Mouse (Mus musculus) forebrain, embryonic 14.5 days (tissue): Measurements from ENCODE around the gene Vmn2r33. TPM values are rescaled to one million over a fixed set of nuclear protein-coding genes. Genes with fewer than 3 reads are reported as not detected.
"Not testable (repeated sequence)": the region's sequence is repeated elsewhere in the genome, so short reads cannot be mapped to it uniquely, and the experiment has no call there.

Experiments used
- ATAC-seq: fragments of 200-750 bp; cut with Nextera tagmentation; 2 replicates; pipeline ENCODE4 v1.8.0; 2017; ENCODE audit warnings: mild to moderate bottlenecking, moderate library complexity
- DNase-seq: peaks from one replicate; pipeline ENCODE4 v3.0.0-alpha.2; 2015; ENCODE audit warnings: low spot score
- H3K27ac ChIP-seq: fragments of 300-500 bp; sonication (generic); 2 replicates; pipeline ENCODE4 v1.5.1; 2014; ENCODE audit warnings: low read depth, mild to moderate bottlenecking, control low read depth, low read length, moderate library complexity
- H3K27me3 ChIP-seq: fragments of 300-500 bp; sonication (generic); replicated peaks from 2 replicates; pipeline ENCODE4 v1.6.1; 2014; ENCODE audit warnings: low read length, control low read depth, mixed read lengths; ENCODE audit not compliant: control insufficient read depth, insufficient read depth
- H3K36me3 ChIP-seq: fragments of 300-500 bp; sonication (generic); 2 replicates; pipeline ENCODE4 v1.6.1; 2014; ENCODE audit warnings: low read length, control low read depth; ENCODE audit not compliant: control insufficient read depth, insufficient read depth
- H3K4me1 ChIP-seq: fragments of 300-500 bp; sonication (generic); 2 replicates; pipeline ENCODE4 v1.6.1; 2014; ENCODE audit warnings: antibody characterized with exemption, low read length, control low read depth; ENCODE audit not compliant: control insufficient read depth, insufficient read depth
- H3K4me2 ChIP-seq: fragments of 300-500 bp; sonication (generic); 2 replicates; pipeline ENCODE4 v1.6.1; 2014; ENCODE audit warnings: mild to moderate bottlenecking, control low read depth, low read length
- H3K4me3 ChIP-seq: fragments of 300-500 bp; sonication (generic); 2 replicates; pipeline ENCODE4 v1.5.1; 2014; ENCODE audit warnings: low read depth, low read length, control low read depth
- H3K9ac ChIP-seq: fragments of 300-500 bp; sonication (generic); 2 replicates; pipeline ENCODE4 v1.6.1; 2014; ENCODE audit warnings: mild to moderate bottlenecking, low read length, control low read depth, moderate library complexity
- H3K9me3 ChIP-seq: fragments of 300-500 bp; sonication (generic); replicated peaks from 2 replicates; pipeline ENCODE4 v1.6.1; 2016; ENCODE audit warnings: low read length, control low read depth, mixed read lengths; ENCODE audit not compliant: control insufficient read depth
- polyA plus RNA-seq: library from polyadenylated mRNA; unstranded; fragments of >200 nt; fragmentation: Nextera tagmentation; extraction: Ambion mirVana; gene quantifications from 2 replicates; pipeline ENCODE4 v1.2.1, GENCODE M21; 2014

Gene Vmn2r33
- not detected in 2 replicates for polyA plus RNA-seq

GRCm38 (mm10) chr7:7566686-7567085, at the start of gene Vmn2r33:
TSS of gene Vmn2r33 (minus strand) at chr7:7566786.
- H3K9ac ChIP-seq, result not testable (repeated sequence)

More at GRCm38 (mm10) chr7:7566686-7567085, at the start of gene Vmn2r33:
- H3K9me3 ChIP-seq, H3K4me1 ChIP-seq, H3K36me3 ChIP-seq, H3K27ac ChIP-seq, H3K4me2 ChIP-seq, H3K4me3 ChIP-seq, ATAC-seq, DNase-seq, H3K27me3 ChIP-seq: not testable (repeated sequence)

Other genes with a start within 250 kb of the Vmn2r33 start
- gene Vmn2r30, start 229.2 kb downstream of the Vmn2r33 start, polyA plus RNA-seq, result not detected in 2 replicates
- not detected in 2 replicates for gene Gm45783, start 192.2 kb downstream of the Vmn2r33 start, polyA plus RNA-seq
- not detected in 2 replicates for gene Vmn2r31, start 167.1 kb downstream of the Vmn2r33 start, polyA plus RNA-seq
- not detected in 2 replicates for gene Vmn2r32, start 86.8 kb downstream of the Vmn2r33 start, polyA plus RNA-seq
- not detected in 2 replicates for gene Vmn2r34, start 122.7 kb upstream of the Vmn2r33 start, polyA plus RNA-seq